Mouse (Mus musculus) cerebellum, adult 8-10 months (tissue): Measurements from ENCODE around the gene Spen.
A peak's percentile ranks its signal among the peaks of the same experiment; 100 is the strongest.

Experiments used
- DNase-seq: peaks from one replicate; pipeline ENCODE4 v3.0.0; 2022

Spen gene

GRCm38 (mm10) chr4:141469343-141469742, 69.1 kb downstream of the Spen start:
- DNase-seq = peak; percentile 20

DNA sequence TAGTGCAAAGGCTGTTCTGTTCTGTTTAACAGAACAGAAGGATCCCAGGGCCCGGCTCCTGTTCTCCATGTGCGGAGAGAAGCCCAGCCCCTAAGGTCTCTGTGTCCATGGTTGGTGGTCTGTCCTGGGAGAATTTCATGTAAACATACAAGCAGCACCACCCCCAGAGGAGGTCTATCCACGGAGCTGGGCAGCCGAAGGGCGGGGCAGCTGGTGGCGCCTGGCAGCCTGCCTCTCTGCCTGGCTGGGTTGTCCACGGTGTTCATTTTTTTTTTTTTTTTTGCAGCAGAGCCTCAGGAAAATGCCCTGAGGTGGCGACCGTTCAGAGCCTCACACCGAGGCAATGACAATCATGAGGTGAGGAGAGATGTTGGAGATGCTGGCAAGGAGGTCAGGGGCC, 69.8 kb downstream of the Spen start:
- peak; percentile 59 for DNase-seq

- no peak for DNase-seq
Measured at GRCm38 (mm10) chr4:141467581-141467927, 70.8 kb downstream of the Spen start.

DNA sequence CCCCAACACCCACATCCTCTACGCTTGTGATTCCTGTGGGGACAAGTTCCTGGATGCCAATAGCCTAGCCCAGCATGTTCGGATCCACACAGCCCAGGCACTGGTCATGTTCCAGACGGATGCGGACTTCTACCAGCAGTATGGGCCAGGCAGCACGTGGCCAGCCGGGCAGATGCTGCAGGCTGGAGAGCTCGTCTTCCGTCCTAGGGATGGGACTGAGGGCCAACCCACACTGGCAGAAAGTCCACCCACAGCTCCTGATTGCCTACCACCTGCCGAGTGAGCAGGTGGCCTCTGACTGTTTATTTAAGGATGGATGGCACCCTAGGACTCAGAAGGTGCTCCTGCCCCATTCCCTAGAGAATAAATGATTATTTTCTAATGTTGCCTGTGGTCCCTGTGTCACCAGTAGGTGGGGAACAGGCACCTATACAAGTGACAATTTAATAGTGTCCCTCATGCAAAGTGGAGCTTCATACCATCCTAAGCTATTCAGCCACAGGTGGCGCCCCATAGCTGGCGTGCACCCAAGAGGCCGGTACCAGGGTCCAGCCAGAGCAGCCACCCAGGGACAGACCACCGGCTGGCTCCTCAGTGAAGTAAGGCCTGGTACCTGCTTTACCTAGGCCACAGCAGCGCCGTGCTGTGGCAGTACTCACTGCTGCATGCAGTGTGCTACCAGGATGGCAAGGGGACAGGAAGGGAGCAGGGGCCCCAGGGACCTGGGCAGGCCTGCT, 71.4 kb downstream of the Spen start:
- no peak for DNase-seq

DNA sequence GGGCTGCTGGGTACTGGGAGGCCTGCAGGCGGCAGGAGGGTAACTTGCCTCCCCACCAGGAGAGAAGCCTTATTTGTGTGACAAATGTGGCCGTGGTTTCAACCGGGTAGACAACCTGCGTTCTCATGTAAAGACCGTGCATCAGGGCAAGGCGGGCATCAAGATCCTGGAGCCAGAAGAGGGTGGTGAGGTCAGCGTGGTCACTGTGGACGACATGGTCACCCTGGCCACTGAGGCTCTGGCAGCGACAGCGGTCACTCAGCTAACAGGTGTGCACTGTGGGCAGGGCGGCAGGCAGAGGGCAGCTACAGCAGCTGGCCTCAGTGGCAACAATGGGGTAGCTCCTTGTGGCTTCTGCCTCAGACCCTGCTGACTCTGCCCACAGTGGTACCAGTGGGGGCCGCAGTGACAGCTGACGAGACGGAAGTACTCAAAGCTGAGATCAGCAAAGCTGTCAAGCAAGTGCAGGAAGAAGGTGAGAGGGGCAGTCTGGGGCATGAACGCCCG, 72.1 kb downstream of the Spen start:
- no peak for DNase-seq

DNA sequence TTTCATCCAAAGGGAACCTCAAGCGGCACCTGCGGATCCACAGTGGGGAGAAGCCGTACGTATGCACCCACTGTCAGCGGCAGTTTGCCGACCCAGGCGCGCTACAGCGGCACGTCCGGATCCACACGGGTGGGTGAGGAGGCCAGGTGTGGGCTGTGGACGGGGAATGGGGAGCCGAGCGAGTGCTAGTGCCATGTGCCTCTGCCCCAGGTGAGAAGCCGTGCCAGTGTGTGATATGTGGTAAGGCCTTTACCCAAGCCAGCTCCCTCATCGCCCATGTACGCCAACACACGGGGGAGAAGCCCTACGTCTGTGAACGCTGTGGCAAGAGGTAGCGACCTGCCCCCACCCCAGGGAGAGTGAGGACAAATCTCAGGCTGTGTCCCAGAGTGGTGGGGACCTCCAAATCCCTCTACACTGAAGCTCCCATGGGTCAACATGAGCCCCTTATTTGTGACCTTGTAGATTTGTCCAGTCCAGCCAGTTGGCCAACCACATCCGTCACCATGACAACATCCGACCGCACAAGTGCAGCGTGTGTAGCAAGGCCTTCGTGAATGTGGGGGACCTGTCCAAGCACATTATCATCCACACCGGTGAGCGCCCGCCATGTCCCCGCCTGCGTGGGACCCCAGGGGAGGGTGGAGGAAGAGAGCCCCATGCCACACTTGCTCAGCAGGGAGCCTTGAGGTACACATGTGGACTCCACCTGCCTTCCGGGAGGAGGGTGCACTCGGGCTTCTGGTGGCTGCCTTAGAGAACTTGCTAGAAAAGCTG, 72.7 kb downstream of the Spen start:
- DNase-seq = no peak

DNA sequence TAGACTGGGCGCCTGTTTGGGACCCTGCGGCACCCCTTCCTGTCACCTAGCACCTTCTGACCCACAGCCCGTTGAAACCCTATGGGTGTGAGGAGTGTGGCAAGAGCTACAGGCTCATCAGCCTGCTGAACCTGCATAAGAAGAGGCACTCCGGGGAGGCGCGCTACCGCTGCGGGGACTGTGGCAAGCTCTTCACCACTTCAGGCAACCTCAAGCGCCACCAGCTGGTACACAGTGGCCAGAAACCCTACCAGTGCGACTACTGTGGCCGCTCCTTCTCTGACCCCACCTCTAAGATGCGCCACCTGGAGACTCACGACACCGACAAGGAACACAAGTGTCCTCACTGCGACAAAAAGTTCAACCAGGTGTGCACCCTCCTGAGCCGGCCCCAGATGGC, 73.7 kb downstream of the Spen start:
- DNase-seq = no peak

GRCm38 (mm10) chr4:141463472-141463871, 74.9 kb downstream of the Spen start:
- no peak for DNase-seq

- no peak for DNase-seq
Measured at GRCm38 (mm10) chr4:141461576-141461975, 76.8 kb downstream of the Spen start.

DNA sequence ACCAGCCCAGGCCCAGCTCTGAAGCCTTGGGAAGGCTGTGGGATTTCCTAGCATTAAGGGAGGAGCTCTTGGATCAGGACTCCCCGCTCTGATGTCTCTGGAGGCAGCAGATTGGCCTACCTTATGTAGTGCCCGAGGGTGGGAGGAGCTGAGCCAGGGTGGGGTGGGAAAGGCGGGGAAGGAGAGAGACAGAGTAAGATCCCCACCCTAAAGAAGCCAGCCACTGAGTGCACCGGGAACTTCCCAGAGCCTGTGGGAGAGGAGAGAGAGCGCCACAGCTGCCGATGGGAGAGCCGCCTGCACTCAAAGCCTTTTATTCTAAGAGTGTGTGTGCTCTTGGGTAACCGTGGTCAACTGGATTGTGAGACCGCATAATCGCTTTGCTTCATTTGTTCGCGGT, 77.3 kb downstream of the Spen start:
- no peak for DNase-seq

GRCm38 (mm10) chr4:141460481-141460880, 77.9 kb downstream of the Spen start:
- DNase-seq = no peak

GRCm38 (mm10) chr4:141459766-141460165, 78.6 kb downstream of the Spen start:
- DNase-seq = no peak

DNA sequence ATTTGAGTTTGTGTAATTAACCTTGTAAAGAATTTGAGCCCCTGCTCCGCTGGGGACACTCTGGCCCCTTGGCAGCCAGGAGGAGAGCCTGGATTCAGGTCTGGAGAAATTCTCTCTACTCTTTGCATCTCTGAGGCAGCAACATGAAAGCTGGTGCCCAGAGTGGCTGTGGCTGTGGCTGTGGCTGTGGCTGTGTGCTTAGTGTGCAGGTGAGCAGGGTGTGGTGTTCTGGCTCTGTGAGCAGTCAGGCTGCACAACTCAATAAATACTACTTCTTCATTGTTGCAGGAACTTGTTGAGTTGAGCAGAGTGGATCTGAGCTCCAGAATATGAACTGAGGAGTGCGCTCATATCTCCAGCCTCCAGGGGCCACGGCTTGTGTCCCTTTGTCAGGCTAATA, 79.5 kb downstream of the Spen start:
- DNase-seq = no peak

DNA sequence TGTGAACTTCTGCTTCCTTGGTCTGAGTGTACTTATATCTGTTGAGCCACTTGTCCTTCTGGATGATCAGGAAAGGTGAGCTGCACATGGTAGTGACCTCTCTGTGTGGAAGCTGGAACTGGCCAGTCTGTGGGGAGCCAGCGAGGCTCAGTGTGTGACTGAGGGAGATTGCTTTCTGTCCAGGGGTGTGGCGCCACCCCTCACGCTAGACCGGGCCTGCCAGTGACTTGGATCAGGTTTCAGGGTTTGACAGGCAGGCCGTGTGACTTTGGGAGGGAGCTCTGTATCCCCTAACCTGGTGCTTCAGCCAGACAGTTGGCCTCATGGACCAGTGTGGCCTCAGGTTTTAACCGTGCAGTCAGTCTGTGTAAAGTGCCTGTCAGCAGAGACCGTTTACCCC, 80.2 kb downstream of the Spen start:
- DNase-seq = no peak

GRCm38 (mm10) chr4:141456193-141456938, 82.0 kb downstream of the Spen start:
- no peak for DNase-seq

- no peak for DNase-seq
Measured at GRCm38 (mm10) chr4:141455526-141455925, 82.9 kb downstream of the Spen start.

DNA sequence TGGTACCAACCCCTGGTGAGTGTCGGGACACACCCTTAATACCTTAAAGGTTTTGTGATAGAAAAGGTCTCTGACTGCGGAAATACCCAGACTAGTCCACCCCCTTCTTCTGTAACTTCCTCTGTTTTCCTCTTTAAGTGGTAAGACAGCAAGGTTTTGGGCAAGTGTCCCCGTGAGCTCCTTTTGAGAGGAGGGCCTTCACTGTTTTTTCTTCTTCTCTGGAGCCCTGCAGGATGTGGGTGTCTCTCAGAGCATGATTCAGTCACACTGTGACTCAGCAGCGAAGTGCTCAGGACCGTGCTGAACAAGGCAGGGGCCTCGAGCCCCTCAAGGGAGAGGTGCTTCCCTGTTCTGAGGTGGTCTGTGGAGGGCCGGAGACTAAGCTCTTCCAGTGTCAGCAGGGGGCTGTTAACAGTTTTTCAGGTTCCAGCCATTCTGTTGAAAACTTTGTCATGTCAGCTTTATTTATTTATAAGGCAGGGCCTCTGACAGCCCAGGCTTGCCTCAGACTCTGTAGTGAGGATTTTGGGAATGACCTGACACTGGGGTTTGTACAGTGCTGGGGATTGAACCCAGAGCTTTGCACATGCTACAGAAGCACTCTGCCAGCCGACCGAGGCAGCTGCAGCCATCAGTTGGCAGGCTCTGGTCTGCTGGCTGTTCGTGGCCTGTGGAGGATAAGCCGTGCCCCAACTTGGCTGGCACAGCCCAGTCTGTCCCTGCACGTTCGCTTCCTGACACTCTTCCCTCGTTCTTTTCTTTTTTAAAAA, 83.6 kb downstream of the Spen start:
- DNase-seq = no peak

DNA sequence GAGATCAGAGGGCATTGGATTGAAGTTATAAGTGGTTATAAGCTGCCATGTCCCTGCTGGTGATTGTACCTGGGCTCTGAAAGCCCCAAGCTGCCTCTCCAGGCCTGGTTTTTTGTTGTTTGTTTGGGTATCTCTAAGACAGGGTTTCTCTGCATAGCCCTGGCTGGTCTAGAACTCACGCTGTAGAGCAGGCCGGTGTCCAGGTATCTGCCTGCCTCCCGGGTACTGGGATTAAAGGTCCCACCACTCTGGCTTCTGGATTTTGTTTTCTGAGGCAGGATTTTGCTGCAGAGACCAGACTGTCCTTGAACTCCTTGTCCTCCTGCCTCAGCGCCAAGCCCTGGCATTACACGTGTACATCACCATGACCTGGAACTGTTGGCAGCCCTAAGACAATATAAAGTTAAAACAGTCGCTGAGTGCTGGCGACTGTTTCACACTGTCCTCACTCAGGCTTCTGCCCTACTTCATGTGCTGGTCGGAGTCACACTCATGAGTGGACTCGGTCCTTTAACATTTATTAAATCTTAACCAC, 86.4 kb downstream of the Spen start:
- DNase-seq = no peak

DNA sequence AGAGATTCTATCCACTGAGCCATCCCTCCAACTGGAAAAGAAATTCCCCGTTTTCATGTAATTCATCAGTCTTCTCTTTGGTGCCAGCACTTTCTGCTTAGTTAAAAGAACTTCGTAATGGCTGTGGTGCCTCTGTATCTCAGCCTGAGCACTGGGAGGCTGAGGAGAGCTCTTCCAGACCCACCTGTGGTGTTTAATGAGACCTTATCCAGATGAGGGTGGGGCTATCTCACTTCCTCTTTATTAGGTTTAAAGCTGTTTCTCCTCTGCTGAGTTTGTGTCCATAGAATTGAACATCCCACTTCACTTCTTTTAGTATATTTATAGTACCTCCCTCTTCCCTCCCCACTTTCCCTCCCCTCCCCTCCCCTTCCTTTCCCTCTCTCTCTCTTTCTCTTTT, 87.1 kb downstream of the Spen start:
- no peak for DNase-seq

DNA sequence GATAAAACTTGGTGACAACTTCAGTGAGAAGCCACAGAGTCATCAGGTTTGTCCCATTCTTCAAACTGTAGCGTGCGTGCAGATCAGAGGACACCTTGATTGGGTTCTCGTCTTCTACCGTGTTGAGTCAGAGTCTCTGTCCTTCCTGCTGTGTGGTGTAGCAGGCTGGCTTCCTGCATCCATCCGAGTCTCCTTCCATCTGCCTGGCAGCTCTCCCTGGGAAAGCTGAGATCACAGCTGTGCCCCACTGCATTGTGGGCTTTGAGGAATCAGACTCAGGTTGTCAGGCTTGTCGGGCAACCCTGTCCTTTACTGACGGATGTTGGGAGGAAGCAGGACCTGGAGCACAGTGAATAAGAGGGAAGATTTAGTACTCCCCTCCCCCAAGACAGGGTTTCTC, 92.2 kb downstream of the Spen start:
- DNase-seq = no peak

DNA sequence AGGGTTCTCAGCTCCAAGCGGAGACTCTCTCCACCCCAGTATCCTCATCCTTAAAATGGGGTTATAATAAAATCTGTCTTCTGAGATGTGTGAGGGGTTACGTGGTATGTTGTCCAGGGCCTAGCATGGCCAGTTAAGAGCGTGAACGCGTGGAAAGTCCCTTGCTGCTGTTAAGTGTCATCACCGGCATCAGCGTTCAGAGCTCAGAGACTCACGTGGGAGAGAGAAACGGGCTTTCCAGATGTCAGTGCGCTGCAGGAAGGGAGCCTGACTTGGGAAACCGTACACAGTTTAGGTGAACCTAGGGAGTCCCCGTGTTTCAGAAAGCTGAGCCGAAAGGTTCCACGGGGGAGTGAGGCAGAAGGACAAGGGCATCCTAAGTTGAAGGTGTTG, 93.1 kb downstream of the Spen start:
- DNase-seq = no peak

DNA sequence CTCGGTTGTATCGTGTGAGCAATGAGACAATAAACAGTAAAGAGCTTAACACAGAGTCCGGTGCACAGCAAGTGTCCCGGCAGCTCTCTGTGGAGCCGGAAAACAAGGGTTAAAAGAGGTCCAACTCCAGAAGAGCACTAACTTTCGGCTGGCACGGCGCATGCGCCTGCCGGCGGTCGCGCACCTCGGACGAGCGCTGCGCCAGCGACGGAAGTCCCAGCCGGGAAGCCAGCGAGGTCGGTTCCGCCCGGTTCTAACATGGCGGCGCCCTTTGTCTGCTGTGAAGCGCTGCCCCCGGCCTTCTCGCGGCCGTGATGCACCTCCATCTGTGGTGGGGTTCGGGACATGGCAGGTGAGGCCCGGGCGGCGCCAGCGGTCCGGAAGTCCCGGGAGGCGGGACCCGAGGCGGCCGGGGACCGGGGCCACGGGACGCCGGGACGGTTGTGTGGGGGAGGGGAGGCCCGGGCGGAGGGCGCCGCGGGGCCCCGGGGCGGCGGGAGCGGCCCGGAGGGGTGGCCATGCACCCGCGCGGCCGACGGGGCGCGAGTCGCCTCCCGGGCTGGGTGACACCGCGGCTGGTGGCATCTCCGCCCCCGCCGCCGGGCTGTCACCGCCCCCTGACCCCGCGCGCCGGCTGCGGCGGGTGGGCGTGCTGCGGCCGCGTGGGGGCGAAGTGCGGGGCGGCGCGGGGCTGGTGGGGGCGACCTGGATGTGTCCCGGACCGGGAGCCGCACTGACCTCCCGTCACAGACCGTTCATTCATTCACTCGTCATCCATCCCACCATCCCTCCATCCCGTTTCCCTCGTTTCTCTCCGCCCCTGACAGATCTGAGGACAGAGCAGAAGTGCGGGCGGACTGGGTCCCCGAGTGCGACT, 93.7 kb downstream of the Spen start, which contains the start of gene Zbtb17:
TSS of gene Zbtb17 (plus strand) at position 204 of the 877 bp plus-strand sequence.
- peak; percentile 83 for DNase-seq
